In the genomic region with DNA sequence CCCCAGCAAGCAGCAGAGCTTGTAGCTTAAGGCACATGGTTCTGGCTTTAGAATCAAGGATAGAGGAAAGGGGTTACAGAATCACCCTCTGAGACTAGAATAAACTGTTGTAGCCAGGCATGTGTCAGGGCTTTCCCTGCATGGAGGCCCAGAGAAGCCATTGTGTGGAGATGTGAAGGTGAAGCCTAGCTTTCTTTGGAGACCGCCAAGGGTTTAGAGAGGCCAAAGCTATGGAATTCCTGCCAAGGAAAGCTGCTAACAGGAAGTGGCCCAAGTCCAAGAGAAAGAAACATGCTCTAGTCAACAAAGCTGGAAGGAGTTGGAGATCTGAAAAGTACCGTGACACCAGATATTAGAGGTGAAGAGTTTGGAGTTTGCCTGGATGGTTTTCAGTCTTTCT, we compare ENCODE assay signal across 25 mouse cellular contexts.
DNase-seq lines count a peak whose midpoint lies in the region; ATAC-seq and TF ChIP-seq lines count a peak whose summit lies in the region.
"Had no signal": no experiment of that assay in that cellular context is flagged by ENCODE, and none has a peak within 500 bp of the region (broad histone marks: within the 10 kb centered on the region; RNA-seq: fewer than 3 reads in every experiment).

No protein-coding gene starts in this region.

- DNase-seq in heart, adult 11 months, result peak; percentile 84
- no peak for DNase-seq in heart, adult 8-10 months (ENCODE audit: low spot score)
- DNase-seq in kidney, postnatal 0 days (ENCODE audit: low spot score), result peak; percentile 60
- no peak for DNase-seq in kidney, adult 11 months
- peak; percentile 2 for DNase-seq in midbrain, postnatal 0 days (ENCODE audit: low spot score)
- DNase-seq in midbrain, embryonic 10.5 days (ENCODE audit: low spot score), result no peak
- no peak for DNase-seq in thymus, postnatal 10 days (ENCODE audit: low spot score in 2 of 2)
- DNase-seq: adrenal gland, postnatal 10 days; cerebellum, adult 11 months; cerebellum, adult 9-10 months; cerebellum, postnatal 36 days; gastrocnemius, postnatal 25 days; kidney, adult 9 months; thymus, adult 2 months; thymus, postnatal 4 days had no signal

- no peaks in the 10 kb centered on the region for H3K4me1 ChIP-seq in kidney, postnatal 0 days (replicated peaks; ENCODE audit: insufficient read depth, low read length)
- no peaks in the 10 kb centered on the region for H3K4me1 ChIP-seq in midbrain, postnatal 0 days (ENCODE audit: insufficient read depth, low read length)
- no peaks in the 10 kb centered on the region for H3K4me1 ChIP-seq in midbrain, embryonic 10.5 days
- H3K4me1 ChIP-seq: embryonic facial prominence, embryonic 12.5 days; forebrain, embryonic 10.5 days; forebrain, embryonic 15.5 days; limb, embryonic 12.5 days; liver, embryonic 15.5 days; lung, embryonic 15.5 days; midbrain, embryonic 12.5 days had no signal

- H3K9me3 ChIP-seq in kidney, postnatal 0 days (replicated peaks; ENCODE audit: low read length), result no peaks in the 10 kb centered on the region
- no peaks in the 10 kb centered on the region for H3K9me3 ChIP-seq in midbrain, postnatal 0 days (ENCODE audit: low read length)
- H3K9me3 ChIP-seq in midbrain, embryonic 10.5 days (replicated peaks), result no peaks in the 10 kb centered on the region
- H3K9me3 ChIP-seq: embryonic facial prominence, embryonic 12.5 days; forebrain, embryonic 10.5 days; forebrain, embryonic 15.5 days; G1E; limb, embryonic 12.5 days; liver, embryonic 15.5 days; lung, embryonic 15.5 days; midbrain, embryonic 12.5 days had no signal

- 55% methylated on average over 2 of the region's 2 CpGs for WGBS in kidney, postnatal 0 days
- WGBS in midbrain, postnatal 0 days, result 88% methylated on average over 2 of the region's 2 CpGs
- WGBS in midbrain, embryonic 10.5 days, result 92% methylated on average over 2 of the region's 2 CpGs

- no peaks in the 10 kb centered on the region for H3K27me3 ChIP-seq in kidney, postnatal 0 days (ENCODE audit: insufficient read depth, low read length)
- no peaks in the 10 kb centered on the region for H3K27me3 ChIP-seq in midbrain, postnatal 0 days (ENCODE audit: insufficient read depth, low read length)
- H3K27me3 ChIP-seq in midbrain, embryonic 10.5 days (ENCODE audit: low read depth, poor library complexity, severe bottlenecking), result no peaks in the 10 kb centered on the region
- H3K27me3 ChIP-seq: embryonic facial prominence, embryonic 12.5 days; forebrain, embryonic 15.5 days; limb, embryonic 12.5 days; liver, embryonic 15.5 days; lung, embryonic 15.5 days; midbrain, embryonic 12.5 days had no signal

- no peak overlapping the region for H3K9ac ChIP-seq in kidney, postnatal 0 days (ENCODE audit: low read depth, low read length)
- H3K9ac ChIP-seq in midbrain, postnatal 0 days (replicated peaks; ENCODE audit: low read length, poor library complexity, severe bottlenecking), result no peak overlapping the region
- H3K9ac ChIP-seq: embryonic facial prominence, embryonic 12.5 days; forebrain, embryonic 15.5 days; hindbrain, embryonic 14.5 days; limb, embryonic 12.5 days; liver, embryonic 15.5 days; lung, embryonic 15.5 days; midbrain, embryonic 12.5 days had no signal

- H3K4me3 ChIP-seq in kidney, postnatal 0 days (replicated peaks; ENCODE audit: low read depth, low read length), result no peak overlapping the region
- no peak overlapping the region for H3K4me3 ChIP-seq in midbrain, postnatal 0 days (ENCODE audit: low read depth, low read length)
- no peak overlapping the region for H3K4me3 ChIP-seq in midbrain, embryonic 10.5 days
- H3K4me3 ChIP-seq: embryonic facial prominence, embryonic 12.5 days; forebrain, embryonic 10.5 days; forebrain, embryonic 15.5 days; heart, adult 2 months; limb, embryonic 12.5 days; liver, embryonic 15.5 days; lung, embryonic 15.5 days; midbrain, embryonic 12.5 days had no signal

- H3K36me3 ChIP-seq in kidney, postnatal 0 days (ENCODE audit: insufficient read depth, low read length), result no peaks in the 10 kb centered on the region
- H3K36me3 ChIP-seq in midbrain, postnatal 0 days (ENCODE audit: insufficient read depth, low read length), result no peaks in the 10 kb centered on the region
- no peaks in the 10 kb centered on the region for H3K36me3 ChIP-seq in midbrain, embryonic 10.5 days
- H3K36me3 ChIP-seq: embryonic facial prominence, embryonic 12.5 days; forebrain, embryonic 10.5 days; forebrain, embryonic 15.5 days; G1E; limb, embryonic 12.5 days; liver, embryonic 15.5 days; lung, embryonic 15.5 days; midbrain, embryonic 12.5 days had no signal

- ATAC-seq in kidney, postnatal 0 days (replicated peaks; ENCODE audit: low FRiP score, low read depth), result no peak
- ATAC-seq in midbrain, postnatal 0 days (ENCODE audit: low FRiP score), result no peak
- ATAC-seq: forebrain, embryonic 15.5 days had no signal

- H3K27ac ChIP-seq in kidney, postnatal 0 days, result no peak overlapping the region
- H3K27ac ChIP-seq in midbrain, postnatal 0 days (ENCODE audit: low read depth, low read length), result no peak overlapping the region
- no peak overlapping the region for H3K27ac ChIP-seq in midbrain, embryonic 10.5 days (replicated peaks)
- H3K27ac ChIP-seq: embryonic facial prominence, embryonic 12.5 days; forebrain, embryonic 10.5 days; forebrain, embryonic 15.5 days; heart, adult 2 months; hindbrain, embryonic 14.5 days; limb, embryonic 12.5 days; liver, embryonic 15.5 days; lung, embryonic 15.5 days; midbrain, embryonic 12.5 days had no signal

- no peak overlapping the region for H3K4me2 ChIP-seq in kidney, postnatal 0 days (ENCODE audit: low read length)
- no peak overlapping the region for H3K4me2 ChIP-seq in midbrain, postnatal 0 days (ENCODE audit: low read depth, low read length, poor library complexity, severe bottlenecking)
- H3K4me2 ChIP-seq: embryonic facial prominence, embryonic 12.5 days; forebrain, embryonic 15.5 days; hindbrain, embryonic 14.5 days; limb, embryonic 12.5 days; liver, embryonic 15.5 days; lung, embryonic 15.5 days; midbrain, embryonic 12.5 days had no signal

- TF ChIP-seq CTCF in kidney, postnatal 0 days (IDR thresholded peaks at IDR 0.05; ENCODE audit: low read depth), result no peak
- no peak for TF ChIP-seq CTCF in midbrain, postnatal 0 days (IDR thresholded peaks at IDR 0.05)

Comparison
In these comparisons a context has a peak if more than half of its experiments do, and no peak if none do; other contexts are left out.
1. DNase-seq: peak in heart, adult 11 months (single experiment), kidney, postnatal 0 days (single experiment) and midbrain, postnatal 0 days (single experiment); none in heart, adult 8-10 months (single experiment), kidney, adult 11 months (single experiment), midbrain, embryonic 10.5 days (single experiment) and thymus, postnatal 10 days (0 of 2).